Mouse (Mus musculus): Measurements from ENCODE around the gene Tcl1. TPM values are rescaled to one million over a fixed set of nuclear protein-coding genes. Genes with fewer than 3 reads are reported as not detected.

The Tcl1 gene
- polyA plus RNA-seq (2015; fragmentation: Nextera tagmentation; extraction: Ambion mirVana): not detected in 2 replicates

DNA sequence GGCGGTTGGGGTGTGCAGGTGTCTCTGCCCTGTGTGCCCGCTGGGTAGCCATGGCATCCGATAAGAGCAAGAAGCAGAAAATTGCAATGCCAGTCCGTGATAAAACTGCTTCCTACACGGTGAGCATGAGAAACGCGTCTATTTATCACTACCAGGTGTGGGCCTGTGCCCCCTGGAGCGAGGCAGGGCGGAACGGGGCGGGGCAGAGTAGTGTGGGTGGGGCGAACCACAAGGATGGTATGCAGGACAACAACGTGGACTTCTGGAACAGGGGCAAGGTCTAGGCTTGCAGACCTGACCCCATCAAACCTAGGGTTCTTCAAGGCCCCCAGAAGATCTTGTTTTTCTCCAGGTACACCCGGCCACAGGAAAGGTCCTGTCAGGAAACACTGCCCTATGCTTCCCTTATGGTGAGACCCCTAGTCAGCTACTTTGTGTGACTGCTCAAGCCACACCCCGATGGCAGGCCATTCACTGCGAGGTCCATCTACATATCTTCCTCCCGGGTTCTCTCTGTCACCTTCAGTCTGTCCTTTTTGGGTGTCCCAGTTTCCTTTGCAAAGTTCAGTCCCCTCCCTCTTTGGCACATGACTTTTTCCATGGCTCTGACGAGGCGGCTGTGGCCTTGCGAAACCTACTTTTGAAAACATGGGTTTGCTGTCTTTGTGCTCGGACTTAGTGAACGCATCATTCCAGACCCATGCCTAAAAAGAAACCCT, at the start of gene Tcl1:
Tcl1 (minus strand) TSS at position 193 of the 719 bp plus-strand sequence.

DNA sequence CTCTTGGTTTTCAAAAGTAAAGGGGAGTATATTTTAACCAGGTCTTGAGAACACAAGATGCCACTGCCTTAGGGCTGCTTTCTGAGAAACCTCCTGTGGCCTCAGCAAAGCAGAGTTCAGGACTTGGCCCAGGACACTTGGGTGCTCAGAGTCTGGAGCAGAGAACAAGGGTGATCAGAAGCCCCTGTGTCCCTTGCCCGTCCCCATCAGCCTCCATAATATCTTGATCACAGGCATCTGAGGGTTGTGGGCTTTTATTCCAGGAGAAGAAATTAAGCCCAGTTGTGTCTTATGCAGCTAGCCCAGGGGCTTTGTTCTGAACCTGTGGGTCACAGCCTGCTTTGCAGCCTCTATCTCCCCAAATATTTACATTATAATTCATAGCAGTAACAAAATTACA, 20.9 kb downstream of the Tcl1 start, which contains the start of gene Tcl1b4:
Tcl1b4 (plus strand) TSS at position 301 of the 400 bp plus-strand sequence.

DNA sequence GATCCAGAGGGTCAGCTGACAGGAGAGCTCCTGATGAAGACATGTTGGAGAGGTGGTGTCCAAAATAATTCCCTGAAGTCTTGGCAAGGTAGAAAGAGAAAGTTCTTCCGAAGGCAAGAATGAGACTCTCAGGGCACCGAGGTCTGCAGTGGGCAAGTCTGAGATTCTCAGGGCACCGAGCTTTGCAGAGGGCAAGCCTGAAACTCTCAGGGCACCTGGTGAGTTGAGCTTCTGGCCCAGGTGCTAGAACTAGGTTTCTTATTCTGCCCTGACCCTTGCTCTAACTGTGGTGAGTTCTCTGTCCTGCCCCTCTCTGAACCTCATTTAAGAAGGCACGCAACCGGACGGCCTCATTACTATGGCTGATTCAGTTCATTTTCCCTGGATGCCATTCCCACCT, 31.9 kb downstream of the Tcl1 start, which contains the start of gene Tcl1b3:
Tcl1b3 (plus strand) TSS at position 301 of the 400 bp plus-strand sequence.

DNA sequence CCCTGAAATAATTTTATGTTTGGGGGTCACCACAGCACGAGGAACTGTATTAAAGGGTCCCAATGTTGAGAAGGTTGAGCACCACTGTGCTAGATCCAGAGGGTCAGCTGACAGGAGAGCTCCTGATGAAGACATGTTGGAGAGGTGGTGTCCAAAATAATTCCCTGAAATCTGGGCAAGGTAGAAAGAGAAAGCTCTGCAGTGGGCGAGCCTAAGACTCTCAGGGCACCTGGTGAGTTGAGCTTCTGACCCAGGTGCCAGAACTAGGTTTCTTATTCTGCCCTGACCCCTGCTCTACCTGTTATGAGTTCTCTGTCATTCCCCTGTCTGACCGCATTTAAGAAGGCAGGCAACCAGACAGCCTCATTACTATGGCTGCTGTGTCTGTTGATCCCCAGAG, 46.5 kb downstream of the Tcl1 start, which contains the start of gene Tcl1b5:
Tcl1b5 (plus strand) TSS at position 301 of the 400 bp plus-strand sequence.

Other genes starting within 250 kb of the Tcl1 start
- gene Syne3, start 213.0 kb downstream of the Tcl1 start, polyA plus RNA-seq (2015; fragmentation: Nextera tagmentation; extraction: Ambion mirVana): 4.0 and 4.2 TPM in 2 replicates
- gene Glrx5, start 190.1 kb downstream of the Tcl1 start, polyA plus RNA-seq (2015; fragmentation: Nextera tagmentation; extraction: Ambion mirVana): 617 and 713 TPM in 2 replicates
- not detected in 2 replicates for gene Tcl1b2, start 76.8 kb downstream of the Tcl1 start, polyA plus RNA-seq (2015; fragmentation: Nextera tagmentation; extraction: Ambion mirVana)
- gene Tcl1b1, start 63.1 kb downstream of the Tcl1 start, polyA plus RNA-seq (2015; fragmentation: Nextera tagmentation; extraction: Ambion mirVana): not detected in 2 replicates
- not detected in 2 replicates for gene Tcl1b5, start 46.4 kb downstream of the Tcl1 start, polyA plus RNA-seq (2015; fragmentation: Nextera tagmentation; extraction: Ambion mirVana)
- not detected in 2 replicates for gene Tcl1b3, start 31.8 kb downstream of the Tcl1 start, polyA plus RNA-seq (2015; fragmentation: Nextera tagmentation; extraction: Ambion mirVana)
- not detected in 2 replicates for gene Tcl1b4, start 20.8 kb downstream of the Tcl1 start, polyA plus RNA-seq (2015; fragmentation: Nextera tagmentation; extraction: Ambion mirVana)
- gene Tunar, start 111.1 kb upstream of the Tcl1 start, polyA plus RNA-seq (2015; fragmentation: Nextera tagmentation; extraction: Ambion mirVana): not detected in 2 replicates
- 0.81 and 1.3 TPM in 2 replicates for gene D430019H16Rik, start 231.1 kb upstream of the Tcl1 start, polyA plus RNA-seq (2015; fragmentation: Nextera tagmentation; extraction: Ambion mirVana)